Mouse (Mus musculus): Measurements from ENCODE around the gene P2ry14. TPM values are rescaled to one million over a fixed set of nuclear protein-coding genes. Genes with fewer than 3 reads are reported as not detected.
A peak's percentile ranks its signal among the peaks of the same experiment; 100 is the strongest.
"Not testable (repeated sequence)": the region's sequence is repeated elsewhere in the genome, so short reads cannot be mapped to it uniquely, and the experiment has no call there.

P2ry14 gene
- total and polyA plus RNA-seq, 3 experiments, result 0.38 TPM; not detected in 2

- no peak for TF ChIP-seq GATA1 (IDR thresholded peaks at IDR 0.05; ENCODE audit: borderline replicate concordance, low read length)
- 0 out of 2 replicates have a peak, but pooled peaks cover 5% of the 10 kb centered on the region for H3K27me3 ChIP-seq (ENCODE audit: insufficient read depth, low read length)
- no peaks in the 10 kb centered on the region for H3K36me3 ChIP-seq (replicated peaks)
- no peaks in the 10 kb centered on the region for H3K4me1 ChIP-seq (ENCODE audit: insufficient read depth, low read depth, low read length)
- no peaks in the 10 kb centered on the region for H3K9me3 ChIP-seq (replicated peaks)
- H3K4me3 ChIP-seq (ENCODE audit: low read depth, low read length), result no peak overlapping the region
- ATAC-seq (ENCODE audit: extremely low read depth, insufficient number of reproducible peaks, low FRiP score, poor library complexity, severe bottlenecking), result no peak
- DNase-seq (ENCODE audit: low spot score), result no peak
Observed at GRCm38 (mm10) chr3:59092702-59093101, 60.7 kb downstream of the P2ry14 start.

- TF ChIP-seq CTCF (IDR thresholded peaks at IDR 0.05; ENCODE audit: low read depth, low read length) (no peak), TAL1 (conservative IDR thresholded peaks at IDR 0.05; ENCODE audit: low read depth, low read length) (no peak), GATA1 (IDR thresholded peaks at IDR 0.05; ENCODE audit: borderline replicate concordance, low read length) (no peak), POLR2AphosphoS5 (IDR thresholded peaks at IDR 0.05; ENCODE audit: insufficient replicate concordance, low read depth, low read length) (no peak), GATA2 (IDR thresholded peaks at IDR 0.05; ENCODE audit: borderline replicate concordance, low read depth, low read length) (no peak)
- Histone ChIP-seq H3K27me3 (ENCODE audit: insufficient read depth, low read length) (peaks cover 3% of the 10 kb centered on the region; the same call in 1 of the 2 replicates), H3K9me3 (replicated peaks) (no peaks in the 10 kb centered on the region), H3K4me3 (ENCODE audit: low read depth, low read length) (no peak overlapping the region), H3K4me1 (ENCODE audit: insufficient read depth, low read depth, low read length) (no peaks in the 10 kb centered on the region), H3K36me3 (replicated peaks) (no peaks in the 10 kb centered on the region)
- ATAC-seq (ENCODE audit: extremely low read depth, insufficient number of reproducible peaks, low FRiP score, poor library complexity, severe bottlenecking) (no peak), DNase-seq (ENCODE audit: low spot score) (no peak)
Observed at GRCm38 (mm10) chr3:59080919-59081318, 72.5 kb downstream of the P2ry14 start.

GRCm38 (mm10) chr3:59080293-59080916 is 73.0 kb downstream of the P2ry14 start:
- Histone ChIP-seq H3K4me1 (ENCODE audit: insufficient read depth, low read depth, low read length) (no peaks in the 10 kb centered on the region), H3K36me3 (replicated peaks) (no peaks in the 10 kb centered on the region), H3K9me3 (replicated peaks) (no peaks in the 10 kb centered on the region), H3K27me3 (ENCODE audit: insufficient read depth, low read length) (peaks cover 3% of the 10 kb centered on the region; the same call in 1 of the 2 replicates), H3K4me3 (ENCODE audit: low read depth, low read length) (no peak overlapping the region)
- no peak for ATAC-seq (ENCODE audit: extremely low read depth, insufficient number of reproducible peaks, low FRiP score, poor library complexity, severe bottlenecking)
- DNase-seq (ENCODE audit: low spot score), result no peak
- TF ChIP-seq GATA2 (IDR thresholded peaks at IDR 0.05; ENCODE audit: borderline replicate concordance, low read depth, low read length) (no peak), CTCF (IDR thresholded peaks at IDR 0.05; ENCODE audit: low read depth, low read length) (no peak), GATA1 (IDR thresholded peaks at IDR 0.05; ENCODE audit: borderline replicate concordance, low read length) (no peak), POLR2AphosphoS5 (IDR thresholded peaks at IDR 0.05; ENCODE audit: insufficient replicate concordance, low read depth, low read length) (no peak), TAL1 (conservative IDR thresholded peaks at IDR 0.05; ENCODE audit: low read depth, low read length) (no peak)

- DNase-seq (ENCODE audit: low spot score) (peak; percentile 19), ATAC-seq (ENCODE audit: extremely low read depth, insufficient number of reproducible peaks, low FRiP score, poor library complexity, severe bottlenecking) (peak; percentile 22; the same call in 1 of the 2 replicates)
- TF ChIP-seq POLR2AphosphoS5 (IDR thresholded peaks at IDR 0.05; ENCODE audit: insufficient replicate concordance, low read depth, low read length), result no peak
- peak; percentile 64 for TF ChIP-seq CTCF (IDR thresholded peaks at IDR 0.05; ENCODE audit: low read depth, low read length)
- peaks cover 3% of the 10 kb centered on the region; the same call in 1 of the 2 replicates for H3K27me3 ChIP-seq (ENCODE audit: insufficient read depth, low read length)
- H3K36me3 ChIP-seq (replicated peaks), result no peaks in the 10 kb centered on the region
- no peaks in the 10 kb centered on the region for H3K9me3 ChIP-seq (replicated peaks)
- no peaks in the 10 kb centered on the region for H3K4me1 ChIP-seq (ENCODE audit: insufficient read depth, low read depth, low read length)
- H3K4me3 ChIP-seq (ENCODE audit: low read depth, low read length), result no peak overlapping the region
Observed at GRCm38 (mm10) chr3:59079327-59079726, 74.1 kb downstream of the P2ry14 start.

DNA sequence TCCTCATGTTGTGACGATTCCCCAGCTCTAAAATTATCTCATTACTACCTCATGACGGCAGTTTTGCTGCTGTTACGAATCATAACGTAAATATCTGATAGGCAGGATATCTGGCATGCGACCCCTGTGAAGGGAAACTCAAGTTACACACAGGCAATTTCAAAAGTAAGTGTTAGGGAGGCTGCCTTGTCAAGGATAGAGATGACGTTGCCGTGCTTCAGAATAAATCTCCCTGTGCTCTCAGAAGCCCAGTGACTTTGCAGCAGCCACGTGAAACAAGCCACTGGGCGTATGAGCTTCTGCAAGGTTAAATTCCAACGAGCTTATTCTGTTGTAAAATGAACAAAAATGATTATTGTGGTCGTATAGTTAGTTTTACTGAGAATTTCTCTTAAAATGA is 74.8 kb downstream of the P2ry14 start:
- TF ChIP-seq TAL1 (conservative IDR thresholded peaks at IDR 0.05; ENCODE audit: low read depth, low read length) (no peak), POLR2AphosphoS5 (IDR thresholded peaks at IDR 0.05; ENCODE audit: insufficient replicate concordance, low read depth, low read length) (no peak), GATA2 (IDR thresholded peaks at IDR 0.05; ENCODE audit: borderline replicate concordance, low read depth, low read length) (no peak), GATA1 (IDR thresholded peaks at IDR 0.05; ENCODE audit: borderline replicate concordance, low read length) (no peak), CTCF (IDR thresholded peaks at IDR 0.05; ENCODE audit: low read depth, low read length) (no peak)
- Histone ChIP-seq H3K27me3 (ENCODE audit: insufficient read depth, low read length) (peaks cover 3% of the 10 kb centered on the region; the same call in 1 of the 2 replicates), H3K36me3 (replicated peaks) (no peaks in the 10 kb centered on the region), H3K9me3 (replicated peaks) (no peaks in the 10 kb centered on the region), H3K4me1 (ENCODE audit: insufficient read depth, low read depth, low read length) (no peaks in the 10 kb centered on the region), H3K4me3 (ENCODE audit: low read depth, low read length) (no peak overlapping the region)
- no peak for DNase-seq (ENCODE audit: low spot score)
- ATAC-seq (ENCODE audit: extremely low read depth, insufficient number of reproducible peaks, low FRiP score, poor library complexity, severe bottlenecking), result no peak

GRCm38 (mm10) chr3:59077278-59077677 is 76.1 kb downstream of the P2ry14 start:
- Histone ChIP-seq H3K4me3 (ENCODE audit: low read depth, low read length) (no peak overlapping the region), H3K27me3 (ENCODE audit: insufficient read depth, low read length) (peaks cover 3% of the 10 kb centered on the region; the same call in 1 of the 2 replicates), H3K36me3 (replicated peaks) (no peaks in the 10 kb centered on the region), H3K9me3 (replicated peaks) (no peaks in the 10 kb centered on the region), H3K4me1 (ENCODE audit: insufficient read depth, low read depth, low read length) (no peaks in the 10 kb centered on the region)
- no peak for TF ChIP-seq POLR2AphosphoS5 (IDR thresholded peaks at IDR 0.05; ENCODE audit: insufficient replicate concordance, low read depth, low read length)
- no peak for TF ChIP-seq CTCF (IDR thresholded peaks at IDR 0.05; ENCODE audit: low read depth, low read length)
- no peak for TF ChIP-seq GATA1 (IDR thresholded peaks at IDR 0.05; ENCODE audit: borderline replicate concordance, low read length)
- no peak for TF ChIP-seq TAL1 (conservative IDR thresholded peaks at IDR 0.05; ENCODE audit: low read depth, low read length)
- no peak for TF ChIP-seq GATA2 (IDR thresholded peaks at IDR 0.05; ENCODE audit: borderline replicate concordance, low read depth, low read length)
- ATAC-seq (ENCODE audit: extremely low read depth, insufficient number of reproducible peaks, low FRiP score, poor library complexity, severe bottlenecking) (no peak), DNase-seq (ENCODE audit: low spot score) (no peak)

DNA sequence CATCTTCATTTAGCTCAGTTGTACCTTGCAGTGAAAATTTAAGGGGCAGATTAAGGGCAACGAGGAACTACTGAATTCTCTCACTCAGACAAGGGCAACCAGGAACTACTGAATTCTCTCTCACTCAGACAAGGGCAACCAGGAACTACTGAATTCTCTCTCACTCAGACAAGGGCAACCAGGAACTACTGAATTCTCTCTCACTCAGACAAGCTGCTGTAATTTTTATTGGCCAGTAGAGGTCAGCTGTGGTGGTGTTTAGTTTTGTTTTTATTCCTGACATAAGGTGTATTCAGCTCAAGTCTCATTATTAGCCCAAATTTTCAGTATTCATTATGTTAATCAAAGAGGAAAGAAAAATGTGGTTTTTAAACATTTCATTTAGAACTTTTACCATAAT is 84.3 kb downstream of the P2ry14 start:
- H3K4me1 ChIP-seq (ENCODE audit: insufficient read depth, low read depth, low read length); H3K27me3 ChIP-seq (ENCODE audit: insufficient read depth, low read length); H3K4me3 ChIP-seq (ENCODE audit: low read depth, low read length); ATAC-seq (ENCODE audit: extremely low read depth, insufficient number of reproducible peaks, low FRiP score, poor library complexity, severe bottlenecking); H3K36me3 ChIP-seq (replicated peaks); H3K9me3 ChIP-seq (replicated peaks); DNase-seq (ENCODE audit: low spot score): not testable (repeated sequence)

Data from G1E (cell line).